Mouse (Mus musculus) small intestine, adult 2 months (tissue): ENCODE measurements around the gene Chrna3.

ENCODE experiments used
- CTCF ChIP-seq: fragments of 200-500 bp; IDR thresholded peaks from 2 replicates; pipeline ENCODE4 v1.5.1; 2012; ENCODE audit warnings: low read depth, mild to moderate bottlenecking, control low read depth, inconsistent platforms, low read length, moderate library complexity, mixed read lengths; ENCODE audit not compliant: insufficient replicate concordance, insufficient read length; ENCODE audit errors: extremely low read depth
- POLR2A ChIP-seq: fragments of 200-500 bp; IDR thresholded peaks from 2 replicates; pipeline ENCODE4 v1.6.1; 2012; ENCODE audit warnings: low read depth, mild to moderate bottlenecking, control low read depth, inconsistent platforms, low read length, moderate library complexity

GRCm38 (mm10) chr9:55010588-55011350 is 15.6 kb downstream of the Chrna3 start:
- TF ChIP-seq CTCF (no peak), POLR2A (no peak)
